Mouse (Mus musculus): ENCODE results near the gene Rnf224. TPM values are rescaled to one million over a fixed set of nuclear protein-coding genes. Genes with fewer than 3 reads are reported as not detected.
"Not testable (repeated sequence)": the region's sequence is repeated elsewhere in the genome, so short reads cannot be mapped to it uniquely, and the experiment has no call there.

The Rnf224 gene
- polyA plus RNA-seq, 1 experiment: not detected

GRCm38 (mm10) chr2:25261870-25262269, 25.3 kb upstream of the Rnf224 start:
- H3K4me3 ChIP-seq (replicated peaks): peak overlapping the region; percentile 90
- H3K4me1 ChIP-seq (ENCODE audit: control insufficient read depth): peaks cover 60% of the 10 kb centered on the region
- peaks cover 2% of the 10 kb centered on the region for H3K36me3 ChIP-seq (ENCODE audit: control insufficient read depth)
- no peak for TF ChIP-seq TAL1 (IDR thresholded peaks at IDR 0.05; ENCODE audit: low read length)
- no peak for TF ChIP-seq GATA1 (IDR thresholded peaks at IDR 0.05; ENCODE audit: low read length)
- H3K9me3 ChIP-seq (ENCODE audit: control insufficient read depth, low read length): no peaks in the 10 kb centered on the region
- no peaks in the 10 kb centered on the region for H3K27me3 ChIP-seq (ENCODE audit: control insufficient read depth)

- H3K9me3 ChIP-seq (ENCODE audit: control insufficient read depth, low read length): no peaks in the 10 kb centered on the region
- H3K27me3 ChIP-seq (ENCODE audit: control insufficient read depth): no peaks in the 10 kb centered on the region
- no peak overlapping the region for H3K4me3 ChIP-seq (replicated peaks)
- H3K4me1 ChIP-seq (ENCODE audit: control insufficient read depth): peaks cover 53% of the 10 kb centered on the region
- TF ChIP-seq GATA1 (IDR thresholded peaks at IDR 0.05; ENCODE audit: low read length): no peak
- no peak for TF ChIP-seq TAL1 (IDR thresholded peaks at IDR 0.05; ENCODE audit: low read length)
- H3K36me3 ChIP-seq (ENCODE audit: control insufficient read depth): no peaks in the 10 kb centered on the region
Measured at GRCm38 (mm10) chr2:25258887-25259286, 22.3 kb upstream of the Rnf224 start.

- not testable (repeated sequence) for H3K9me3 ChIP-seq (ENCODE audit: control insufficient read depth, low read length); H3K4me3 ChIP-seq (replicated peaks); H3K27me3 ChIP-seq (ENCODE audit: control insufficient read depth)
- Histone ChIP-seq H3K4me1 (ENCODE audit: control insufficient read depth) (peaks cover 43% of the 10 kb centered on the region), H3K36me3 (ENCODE audit: control insufficient read depth) (peaks cover 14% of the 10 kb centered on the region)
Measured at GRCm38 (mm10) chr2:25257250-25257649, 20.7 kb upstream of the Rnf224 start.

DNA sequence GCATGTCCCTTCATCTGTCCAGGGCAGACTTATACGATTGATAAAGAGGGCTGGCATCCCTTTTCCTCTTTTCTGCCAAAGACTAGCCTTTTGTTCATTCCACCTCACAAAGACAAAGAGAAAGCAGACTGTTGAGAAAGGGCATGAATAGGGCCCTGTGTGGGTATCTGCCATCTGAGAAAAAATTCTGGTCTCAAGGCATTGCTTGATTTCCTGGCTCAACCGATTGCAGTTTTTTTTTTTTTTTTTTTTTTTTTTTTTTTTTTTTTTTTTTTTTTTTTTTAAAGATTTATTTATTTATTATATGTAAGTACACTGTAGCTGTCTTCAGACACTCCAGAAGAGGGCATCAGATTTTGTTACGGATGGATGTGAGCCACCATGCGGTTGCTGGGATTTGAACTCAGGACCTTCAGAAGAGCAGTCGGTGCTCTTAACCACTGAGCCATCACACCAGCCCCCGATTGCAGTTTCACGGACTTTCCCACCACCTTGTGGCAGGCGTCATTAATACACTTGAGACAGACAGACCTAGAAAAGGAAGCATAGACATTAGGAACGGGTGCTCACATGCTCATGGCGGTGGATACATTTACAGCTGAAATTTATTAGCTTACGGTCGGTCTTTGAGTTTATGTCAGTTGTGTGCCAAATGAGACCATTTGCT, 20.0 kb upstream of the Rnf224 start:
- peak overlapping the region; percentile 85 for H3K4me3 ChIP-seq (replicated peaks)
- peaks cover 36% of the 10 kb centered on the region for H3K4me1 ChIP-seq (ENCODE audit: control insufficient read depth)
- H3K9me3 ChIP-seq (ENCODE audit: control insufficient read depth, low read length); H3K27me3 ChIP-seq (ENCODE audit: control insufficient read depth): not testable (repeated sequence)
- peaks cover 21% of the 10 kb centered on the region for H3K36me3 ChIP-seq (ENCODE audit: control insufficient read depth)

- H3K4me1 ChIP-seq (ENCODE audit: control insufficient read depth): peaks cover 32% of the 10 kb centered on the region
- no peak for TF ChIP-seq TAL1 (IDR thresholded peaks at IDR 0.05; ENCODE audit: low read length)
- TF ChIP-seq GATA1 (IDR thresholded peaks at IDR 0.05; ENCODE audit: low read length): no peak
- H3K4me3 ChIP-seq (replicated peaks): peak within 1 kb of the TSS; percentile 85
- H3K27me3 ChIP-seq (ENCODE audit: control insufficient read depth): no peaks in the 10 kb centered on the region
- peaks cover 33% of the 10 kb centered on the region for H3K36me3 ChIP-seq (ENCODE audit: control insufficient read depth)
- no peaks in the 10 kb centered on the region for H3K9me3 ChIP-seq (ENCODE audit: control insufficient read depth, low read length)
Measured at GRCm38 (mm10) chr2:25255284-25255779, 18.7 kb upstream of the Rnf224 start, which contains the start of gene Tmem203. Gene Tmem203, plus strand, starts transcription at chr2:25255439.

GRCm38 (mm10) chr2:25252331-25252730, 15.7 kb upstream of the Rnf224 start:
- Histone ChIP-seq H3K36me3 (ENCODE audit: control insufficient read depth) (peaks cover 63% of the 10 kb centered on the region), H3K4me3 (replicated peaks) (no peak overlapping the region)

DNA sequence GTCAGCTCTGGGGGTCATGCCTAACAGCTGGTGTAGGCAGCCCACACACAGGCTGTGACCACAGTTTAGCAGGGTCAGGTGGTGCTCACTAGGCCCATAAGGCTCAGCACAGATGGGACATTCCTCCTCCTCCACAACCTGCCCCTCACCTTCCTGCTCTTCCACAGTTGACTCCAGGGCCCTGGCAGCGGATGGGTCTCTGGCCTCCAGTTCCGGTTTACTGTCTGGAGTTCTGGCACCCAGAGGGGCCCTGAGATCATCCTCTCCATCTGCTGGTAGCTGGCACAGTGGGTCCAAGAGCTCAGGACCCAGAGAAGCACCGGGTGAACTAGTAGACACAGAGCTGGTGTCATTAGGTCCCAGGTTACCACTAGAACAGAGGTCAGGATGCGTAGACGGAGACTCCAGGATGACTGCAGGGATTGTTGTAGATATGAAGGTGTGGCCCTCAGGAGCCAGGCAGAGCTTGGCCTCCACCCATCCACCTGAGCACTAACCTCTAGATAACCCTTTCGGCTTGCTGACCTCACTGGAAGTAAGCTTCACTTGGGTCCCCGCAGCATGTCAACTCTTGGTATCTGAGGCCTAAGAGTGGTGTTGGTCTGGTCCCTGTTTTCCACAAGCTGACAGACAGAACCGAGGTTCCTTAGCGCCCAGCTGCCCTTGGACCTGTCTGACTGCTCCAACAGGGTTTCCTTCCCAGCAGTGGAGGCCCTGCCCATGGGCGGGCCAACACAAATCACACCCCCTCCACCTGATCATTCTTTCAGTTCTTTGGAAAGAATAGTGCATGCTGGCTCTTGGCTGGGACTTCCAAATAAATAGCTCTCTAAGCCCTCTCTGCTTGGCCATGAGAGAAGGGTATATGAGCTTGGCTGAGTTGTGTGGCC, 9.8 kb upstream of the Rnf224 start, which contains the start of gene AL732309.1:
Gene AL732309.1 (minus strand): TSS at position 681 of the 890 bp plus-strand sequence.
- no peaks in the 10 kb centered on the region for H3K9me3 ChIP-seq (ENCODE audit: control insufficient read depth, low read length)
- H3K4me1 ChIP-seq (ENCODE audit: control insufficient read depth): peaks cover 15% of the 10 kb centered on the region
- peaks cover 67% of the 10 kb centered on the region for H3K36me3 ChIP-seq (ENCODE audit: control insufficient read depth)
- no peak for TF ChIP-seq TAL1 (IDR thresholded peaks at IDR 0.05; ENCODE audit: low read length)
- no peak for TF ChIP-seq GATA1 (IDR thresholded peaks at IDR 0.05; ENCODE audit: low read length)
- no peak within 1 kb of the TSS for H3K4me3 ChIP-seq (replicated peaks)
- H3K27me3 ChIP-seq (ENCODE audit: control insufficient read depth): peaks cover 26% of the 10 kb centered on the region

More at GRCm38 (mm10) chr2:25252331-25252730, 15.7 kb upstream of the Rnf224 start:
- Histone ChIP-seq H3K9me3 (ENCODE audit: control insufficient read depth, low read length) (no peaks in the 10 kb centered on the region), H3K4me1 (ENCODE audit: control insufficient read depth) (peaks cover 31% of the 10 kb centered on the region), H3K27me3 (ENCODE audit: control insufficient read depth) (no peaks in the 10 kb centered on the region)
- TF ChIP-seq TAL1 (IDR thresholded peaks at IDR 0.05; ENCODE audit: low read length) (no peak), GATA1 (IDR thresholded peaks at IDR 0.05; ENCODE audit: low read length) (no peak)

DNA sequence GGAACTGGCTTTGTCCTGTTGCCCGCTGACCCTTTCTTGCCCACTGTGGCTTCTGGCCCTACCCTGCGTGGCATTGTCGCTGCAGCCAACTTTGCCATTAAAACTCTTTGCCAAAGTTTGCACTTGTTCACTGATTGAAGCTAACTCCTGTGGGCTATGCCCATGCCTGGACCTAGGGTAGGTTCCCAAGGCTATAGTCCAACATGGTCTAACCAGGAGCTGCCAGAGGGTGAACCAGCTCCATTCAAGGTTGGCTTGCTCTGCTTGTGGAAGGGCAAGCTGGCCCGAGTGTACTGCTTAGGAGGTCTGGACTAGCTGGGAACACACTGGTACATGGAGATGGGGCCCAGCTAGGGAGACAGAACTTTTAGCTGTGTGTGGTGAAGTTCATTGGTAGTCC, 7.6 kb upstream of the Rnf224 start:
- peaks cover 36% of the 10 kb centered on the region for H3K4me1 ChIP-seq (ENCODE audit: control insufficient read depth)
- no peak for TF ChIP-seq TAL1 (IDR thresholded peaks at IDR 0.05; ENCODE audit: low read length)
- no peak for TF ChIP-seq GATA1 (IDR thresholded peaks at IDR 0.05; ENCODE audit: low read length)
- H3K27me3 ChIP-seq (ENCODE audit: control insufficient read depth): peaks cover 34% of the 10 kb centered on the region
- peaks cover 44% of the 10 kb centered on the region for H3K36me3 ChIP-seq (ENCODE audit: control insufficient read depth)
- H3K9me3 ChIP-seq (ENCODE audit: control insufficient read depth, low read length): no peaks in the 10 kb centered on the region
- H3K4me3 ChIP-seq (replicated peaks): no peak overlapping the region

GRCm38 (mm10) chr2:25243342-25243741, 6.8 kb upstream of the Rnf224 start:
- no peak for TF ChIP-seq TAL1 (IDR thresholded peaks at IDR 0.05; ENCODE audit: low read length)
- TF ChIP-seq GATA1 (IDR thresholded peaks at IDR 0.05; ENCODE audit: low read length): no peak
- H3K4me3 ChIP-seq (replicated peaks): no peak overlapping the region
- peaks cover 41% of the 10 kb centered on the region for H3K4me1 ChIP-seq (ENCODE audit: control insufficient read depth)
- peaks cover 34% of the 10 kb centered on the region for H3K27me3 ChIP-seq (ENCODE audit: control insufficient read depth)
- peaks cover 36% of the 10 kb centered on the region for H3K36me3 ChIP-seq (ENCODE audit: control insufficient read depth)
- H3K9me3 ChIP-seq (ENCODE audit: control insufficient read depth, low read length): no peaks in the 10 kb centered on the region

Data from erythroblast, embryonic 14.5 days (primary cell).